In the genomic region with DNA sequence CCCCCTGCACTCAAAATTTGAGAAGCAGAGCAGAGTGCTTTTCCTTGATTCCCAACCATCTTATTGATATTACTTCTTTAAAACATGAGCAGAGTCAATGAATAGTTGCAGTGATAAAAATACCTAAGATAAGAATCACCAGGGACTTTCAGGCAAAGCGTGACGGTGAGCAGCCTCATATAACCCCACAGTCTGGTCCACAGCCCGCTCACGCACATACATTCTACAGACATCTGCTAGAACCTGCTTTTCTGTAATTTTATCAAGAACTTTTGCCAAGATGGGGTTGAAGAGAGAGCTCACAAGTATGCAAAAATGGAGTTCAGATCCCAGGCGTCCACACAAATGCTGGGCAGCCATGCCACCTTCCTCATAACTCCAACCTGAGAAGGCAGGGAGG, we compare ENCODE assay signal across 25 mouse cellular contexts. TPM values are rescaled to one million over a fixed set of nuclear protein-coding genes. Genes with fewer than 3 reads are reported as not detected.
DNase-seq lines count a peak whose midpoint lies in the region; ATAC-seq and TF ChIP-seq lines count a peak whose summit lies in the region.
"Had no signal": no experiment of that assay in that cellular context is flagged by ENCODE, and none has a peak within 500 bp of the region (broad histone marks: within the 10 kb centered on the region; RNA-seq: fewer than 3 reads in every experiment).

No protein-coding gene starts in this region.

- peak; percentile 36 for DNase-seq in forebrain, postnatal 0 days
- DNase-seq in forebrain, embryonic 14.5 days (ENCODE audit: low spot score), result no peak
- peak; percentile 39 to 62 for DNase-seq in left cerebral cortex, adult 18-20 months (ENCODE audit: low spot score in 2 of 2)
- DNase-seq in left cerebral cortex, postnatal 4 days, result no peak
- peak; percentile 56 to 65 for DNase-seq in right cerebral cortex, adult 2 months (ENCODE audit: low spot score in 2 of 2)
- no peak for DNase-seq in right cerebral cortex, postnatal 4 days
- peak; percentile 81 for DNase-seq in telencephalon, adult 2 months (ENCODE audit: low read depth, low spot score)
- no peak for DNase-seq in cerebellum, adult 18-20 months
- DNase-seq: adrenal gland, adult 8-10 months; cerebellum, adult 9-11 months; heart, postnatal 14 days; kidney, postnatal 14 days; lung, embryonic 14.5 days; retina, postnatal 1 day; spleen, adult 18-20 months; thymus, adult 18-20 months; thymus, postnatal 25 days had no signal

- H3K36me3 ChIP-seq in forebrain, postnatal 0 days (ENCODE audit: insufficient read depth), result no peaks in the 10 kb centered on the region
- no peaks in the 10 kb centered on the region for H3K36me3 ChIP-seq in forebrain, embryonic 14.5 days (ENCODE audit: control insufficient read depth, insufficient read depth, low read length)
- H3K36me3 ChIP-seq: embryonic facial prominence, embryonic 13.5 days; forebrain, embryonic 10.5 days; G1E; limb, embryonic 12.5 days; liver, embryonic 15.5 days; midbrain, embryonic 10.5 days had no signal

- ATAC-seq in forebrain, postnatal 0 days, result no peak
- ATAC-seq in forebrain, embryonic 14.5 days, result no peak
- ATAC-seq: intestine, postnatal 0 days had no signal

- TF ChIP-seq CTCF in forebrain, postnatal 0 days (IDR thresholded peaks at IDR 0.05; ENCODE audit: low read depth), result no peak

- H3K27me3 ChIP-seq in forebrain, postnatal 0 days (ENCODE audit: insufficient read depth, low read length), result no peaks in the 10 kb centered on the region
- no peaks in the 10 kb centered on the region for H3K27me3 ChIP-seq in forebrain, embryonic 14.5 days (replicated peaks; ENCODE audit: control insufficient read depth, insufficient read depth, low read length)
- H3K27me3 ChIP-seq: embryonic facial prominence, embryonic 13.5 days; limb, embryonic 12.5 days; liver, embryonic 15.5 days had no signal

- H3K9ac ChIP-seq in forebrain, postnatal 0 days, result peak overlapping the region; percentile 10; the same call in 1 of the 2 replicates
- H3K9ac ChIP-seq in forebrain, embryonic 14.5 days (ENCODE audit: low read length), result no peak overlapping the region
- H3K9ac ChIP-seq: embryonic facial prominence, embryonic 13.5 days; limb, embryonic 12.5 days; liver, embryonic 15.5 days; lung, embryonic 14.5 days had no signal

- peaks cover 27% of the 10 kb centered on the region for H3K4me1 ChIP-seq in forebrain, postnatal 0 days (ENCODE audit: insufficient read depth)
- H3K4me1 ChIP-seq in forebrain, embryonic 14.5 days (ENCODE audit: control insufficient read depth, insufficient read depth, low read length), result no peaks in the 10 kb centered on the region
- H3K4me1 ChIP-seq: limb, embryonic 12.5 days; liver, embryonic 15.5 days had no signal

- intact Hi-C loops in left cerebral cortex, postnatal 4 days (cut with DNase I), result no loop called here

- 56% methylated on average over 5 of the region's 5 CpGs for WGBS in forebrain, postnatal 0 days
- WGBS in forebrain, embryonic 14.5 days, result 93% methylated on average over 5 of the region's 5 CpGs

- no peak overlapping the region for H3K4me2 ChIP-seq in forebrain, postnatal 0 days (ENCODE audit: low read depth)
- H3K4me2 ChIP-seq in forebrain, embryonic 14.5 days (ENCODE audit: low read length), result no peak overlapping the region
- H3K4me2 ChIP-seq: embryonic facial prominence, embryonic 13.5 days; limb, embryonic 12.5 days; liver, embryonic 15.5 days; lung, embryonic 14.5 days had no signal

- H3K4me3 ChIP-seq in forebrain, postnatal 0 days (ENCODE audit: low read depth, low read length), result no peak overlapping the region
- no peak overlapping the region for H3K4me3 ChIP-seq in forebrain, embryonic 14.5 days (ENCODE audit: low read depth, low read length)
- H3K4me3 ChIP-seq: embryonic facial prominence, embryonic 13.5 days; forebrain, embryonic 10.5 days; limb, embryonic 12.5 days; liver, embryonic 15.5 days; midbrain, embryonic 10.5 days had no signal

- H3K27ac ChIP-seq in forebrain, postnatal 0 days (ENCODE audit: low read depth, low read length), result peak overlapping the region; percentile 74
- no peak overlapping the region for H3K27ac ChIP-seq in forebrain, embryonic 14.5 days (ENCODE audit: low read depth, low read length)
- H3K27ac ChIP-seq: embryonic facial prominence, embryonic 13.5 days; forebrain, embryonic 10.5 days; limb, embryonic 12.5 days; liver, embryonic 15.5 days; midbrain, embryonic 10.5 days had no signal

- no peaks in the 10 kb centered on the region for H3K9me3 ChIP-seq in forebrain, postnatal 0 days (ENCODE audit: low read length)
- no peaks in the 10 kb centered on the region for H3K9me3 ChIP-seq in forebrain, embryonic 14.5 days (replicated peaks; ENCODE audit: control insufficient read depth, low read length)
- H3K9me3 ChIP-seq: embryonic facial prominence, embryonic 13.5 days; forebrain, embryonic 10.5 days; limb, embryonic 12.5 days; liver, embryonic 15.5 days; midbrain, embryonic 10.5 days had no signal

RNA-seq across cellular contexts. Expression of a gene that starts 40.9 kb away (rescaled TPM):
- total RNA-seq in forebrain, postnatal 0 days (2014; rRNA removed), result 0.46 and 1.0 TPM in 2 replicates
- polyA plus RNA-seq in forebrain, postnatal 0 days (2015; fragmentation: Nextera tagmentation; extraction: Ambion mirVana), result 0.19 and 0.22 TPM in 2 replicates
- 0.12 and 0.15 TPM in 2 replicates for polyA plus RNA-seq in forebrain, embryonic 14.5 days (2014; fragmentation: Nextera tagmentation; extraction: Ambion mirVana)
- total RNA-seq in left cerebral cortex, adult 18-20 months (2021), result 1 to 10 TPM; 2.8 TPM
- under 1 TPM; 0.28 to 0.38 TPM for total RNA-seq in left cerebral cortex, postnatal 4 days (2021)
- total RNA-seq: monocyte, adult 5-6 weeks had no signal
- polyA plus RNA-seq: G1E; limb, embryonic 12.5 days had no signal

Comparison
In these comparisons a context has a peak if more than half of its experiments do, and no peak if none do; other contexts are left out.
1. DNase-seq: peak in forebrain, postnatal 0 days (single experiment), left cerebral cortex, adult 18-20 months (2 of 2), right cerebral cortex, adult 2 months (2 of 2) and telencephalon, adult 2 months (single experiment); none in forebrain, embryonic 14.5 days (single experiment), left cerebral cortex, postnatal 4 days (single experiment), right cerebral cortex, postnatal 4 days (single experiment) and cerebellum, adult 18-20 months (0 of 2).